Mouse (Mus musculus) testis, adult 2 months (tissue): Measurements from ENCODE around the gene Otulin.

Experiments
- CTCF ChIP-seq: fragments of 200-500 bp; IDR thresholded peaks from 2 replicates; pipeline ENCODE4 v1.5.1; 2012; ENCODE audit warnings: low read depth, mild to moderate bottlenecking, inconsistent platforms, low read length, moderate library complexity; ENCODE audit not compliant: control insufficient read depth, insufficient read depth, insufficient replicate concordance
- POLR2A ChIP-seq: fragments of 200-500 bp; IDR thresholded peaks from 2 replicates; pipeline ENCODE4 v1.6.1; 2012; ENCODE audit warnings: low read depth, mild to moderate bottlenecking, inconsistent platforms, low read length, moderate library complexity; ENCODE audit not compliant: control insufficient read depth

- no peak for TF ChIP-seq CTCF
- no peak for TF ChIP-seq POLR2A
These were observed 54.6 kb downstream of the Otulin start for GRCm38 (mm10) chr15:27575932-27576331.
